Mouse (Mus musculus): ENCODE data around the gene Mpzl1. TPM values are rescaled to one million over a fixed set of nuclear protein-coding genes. Genes with fewer than 3 reads are reported as not detected.

Gene Mpzl1
- total and polyA plus RNA-seq, 2 experiments from 2014 or later, result 17.9 to 57.5 TPM

- WGBS, result 89% methylated on average over 8 of the region's 8 CpGs
- no peaks in the 10 kb centered on the region for H3K27me3 ChIP-seq (ENCODE audit: control insufficient read depth, insufficient read depth, low read length)
- no peaks in the 10 kb centered on the region for H3K36me3 ChIP-seq (replicated peaks; ENCODE audit: control insufficient read depth, insufficient read depth, low read length)
Observed at GRCm38 (mm10) chr1:165636289-165636688, 2.0 kb upstream of the Mpzl1 start.

GRCm38 (mm10) chr1:165635055-165635897 is 938 bp upstream of the Mpzl1 start:
- ATAC-seq (ENCODE audit: insufficient read depth, low read depth), result no peak
- Histone ChIP-seq H3K4me3 (ENCODE audit: low read depth, low read length) (peak overlapping the region; percentile 78; the same call in 1 of the 2 replicates), H3K4me1 (ENCODE audit: control insufficient read depth, insufficient read depth) (peaks cover 20% of the 10 kb centered on the region), H3K27ac (ENCODE audit: low read depth) (peak overlapping the region; percentile 95), H3K27me3 (ENCODE audit: control insufficient read depth, insufficient read depth, low read length) (no peaks in the 10 kb centered on the region), H3K9ac (replicated peaks; ENCODE audit: low read depth, low read length) (peak overlapping the region; percentile 45; the same call in 1 of the 2 replicates), H3K36me3 (replicated peaks; ENCODE audit: control insufficient read depth, insufficient read depth, low read length) (no peaks in the 10 kb centered on the region), H3K9me3 (replicated peaks; ENCODE audit: control insufficient read depth, low read length) (no peaks in the 10 kb centered on the region), H3K4me2 (ENCODE audit: low read depth, low read length) (peak overlapping the region; percentile 80)
- no peak for DNase-seq (ENCODE audit: low spot score)
- 41% methylated on average over 17 of the region's 17 CpGs for WGBS
- TF ChIP-seq CTCF (IDR thresholded peaks at IDR 0.05; ENCODE audit: low read depth), result no peak

More at GRCm38 (mm10) chr1:165636289-165636688, 2.0 kb upstream of the Mpzl1 start:
- Histone ChIP-seq H3K4me3 (ENCODE audit: low read depth, low read length) (no peak overlapping the region), H3K9ac (replicated peaks; ENCODE audit: low read depth, low read length) (no peak overlapping the region), H3K4me2 (ENCODE audit: low read depth, low read length) (no peak overlapping the region), H3K27ac (ENCODE audit: low read depth) (no peak overlapping the region), H3K4me1 (ENCODE audit: control insufficient read depth, insufficient read depth) (peaks cover 15% of the 10 kb centered on the region), H3K9me3 (replicated peaks; ENCODE audit: control insufficient read depth, low read length) (no peaks in the 10 kb centered on the region)
- DNase-seq (ENCODE audit: low spot score) (no peak), ATAC-seq (ENCODE audit: insufficient read depth, low read depth) (no peak)
- TF ChIP-seq CTCF (IDR thresholded peaks at IDR 0.05; ENCODE audit: low read depth) (no peak), EP300 (IDR thresholded peaks at IDR 0.05; ENCODE audit: low read depth) (no peak)

- Histone ChIP-seq H3K36me3 (replicated peaks; ENCODE audit: control insufficient read depth, insufficient read depth, low read length) (no peaks in the 10 kb centered on the region), H3K4me1 (ENCODE audit: control insufficient read depth, insufficient read depth) (peaks cover 26% of the 10 kb centered on the region), H3K9me3 (replicated peaks; ENCODE audit: control insufficient read depth, low read length) (no peaks in the 10 kb centered on the region), H3K4me3 (ENCODE audit: low read depth, low read length) (peak overlapping the region; percentile 78), H3K9ac (replicated peaks; ENCODE audit: low read depth, low read length) (peak overlapping the region; percentile 76), H3K4me2 (ENCODE audit: low read depth, low read length) (peak overlapping the region; percentile 80), H3K27me3 (ENCODE audit: control insufficient read depth, insufficient read depth, low read length) (no peaks in the 10 kb centered on the region), H3K27ac (ENCODE audit: low read depth) (no peak overlapping the region; the same call in 1 of the 2 replicates)
- 5% methylated on average over 12 of the region's 12 CpGs for WGBS
- DNase-seq (ENCODE audit: low spot score), result no peak
- no peak for TF ChIP-seq CTCF (IDR thresholded peaks at IDR 0.05; ENCODE audit: low read depth)
- TF ChIP-seq EP300 (IDR thresholded peaks at IDR 0.05; ENCODE audit: low read depth), result no peak
- ATAC-seq (ENCODE audit: insufficient read depth, low read depth), result no peak
Observed at GRCm38 (mm10) chr1:165633345-165633744, 993 bp downstream of the Mpzl1 start.

- Histone ChIP-seq H3K4me2 (ENCODE audit: low read depth, low read length) (no peak overlapping the region), H3K27me3 (ENCODE audit: control insufficient read depth, insufficient read depth, low read length) (no peaks in the 10 kb centered on the region), H3K4me3 (ENCODE audit: low read depth, low read length) (no peak overlapping the region), H3K36me3 (replicated peaks; ENCODE audit: control insufficient read depth, insufficient read depth, low read length) (0 out of 2 replicates have a peak, but pooled peaks cover 3% of the 10 kb centered on the region), H3K9me3 (replicated peaks; ENCODE audit: control insufficient read depth, low read length) (no peaks in the 10 kb centered on the region), H3K27ac (ENCODE audit: low read depth) (no peak overlapping the region), H3K9ac (replicated peaks; ENCODE audit: low read depth, low read length) (no peak overlapping the region), H3K4me1 (ENCODE audit: control insufficient read depth, insufficient read depth) (peaks cover 26% of the 10 kb centered on the region)
- TF ChIP-seq CTCF (IDR thresholded peaks at IDR 0.05; ENCODE audit: low read depth), result no peak
- ATAC-seq (ENCODE audit: insufficient read depth, low read depth) (no peak), DNase-seq (ENCODE audit: low spot score) (no peak)
- WGBS, result 74% methylated on average over 8 of the region's 8 CpGs
Observed at GRCm38 (mm10) chr1:165631136-165631535, 3.2 kb downstream of the Mpzl1 start.

- no peak for ATAC-seq (ENCODE audit: insufficient read depth, low read depth)
- H3K27ac ChIP-seq (ENCODE audit: low read depth), result no peak overlapping the region
- no peaks in the 10 kb centered on the region for H3K27me3 ChIP-seq (ENCODE audit: control insufficient read depth, insufficient read depth, low read length)
- no peak for TF ChIP-seq EP300 (IDR thresholded peaks at IDR 0.05; ENCODE audit: low read depth)
- no peak for TF ChIP-seq CTCF (IDR thresholded peaks at IDR 0.05; ENCODE audit: low read depth)
- no peak overlapping the region for H3K9ac ChIP-seq (replicated peaks; ENCODE audit: low read depth, low read length)
- WGBS, result 44% methylated on average over 8 of the region's 8 CpGs
- no peak overlapping the region for H3K4me2 ChIP-seq (ENCODE audit: low read depth, low read length)
- no peak for DNase-seq (ENCODE audit: low spot score)
- H3K36me3 ChIP-seq (replicated peaks; ENCODE audit: control insufficient read depth, insufficient read depth, low read length), result peaks cover 3% of the 10 kb centered on the region; the same call in 1 of the 2 replicates
- peaks cover 29% of the 10 kb centered on the region for H3K4me1 ChIP-seq (ENCODE audit: control insufficient read depth, insufficient read depth)
- no peaks in the 10 kb centered on the region for H3K9me3 ChIP-seq (replicated peaks; ENCODE audit: control insufficient read depth, low read length)
- no peak overlapping the region for H3K4me3 ChIP-seq (ENCODE audit: low read depth, low read length)
Observed at GRCm38 (mm10) chr1:165629975-165630374, 4.4 kb downstream of the Mpzl1 start.
